Mouse (Mus musculus) midbrain, embryonic 16.5 days (tissue): ENCODE results near the gene Polr3b. TPM values are rescaled to one million over a fixed set of nuclear protein-coding genes. Genes with fewer than 3 reads are reported as not detected.
A peak's percentile ranks its signal among the peaks of the same experiment; 100 is the strongest.

Source experiments
- ATAC-seq: fragments of 200-750 bp; cut with Nextera tagmentation; 2 replicates; pipeline ENCODE4 v1.8.0; 2017; ENCODE audit warnings: moderate TSS enrichment
- H3K27ac ChIP-seq: fragments of 300-500 bp; sonication (generic); 2 replicates; pipeline ENCODE4 v1.5.1; 2014; ENCODE audit warnings: mild to moderate bottlenecking, low read length, mixed read lengths
- H3K27me3 ChIP-seq: fragments of 300-500 bp; sonication (generic); 2 replicates; pipeline ENCODE4 v1.6.1; 2014; ENCODE audit warnings: low read depth, low read length, mixed read lengths; ENCODE audit not compliant: control insufficient read depth, insufficient read depth
- H3K36me3 ChIP-seq: fragments of 300-500 bp; sonication (generic); 2 replicates; pipeline ENCODE4 v1.6.1; 2014; ENCODE audit warnings: mild to moderate bottlenecking, low read length, moderate library complexity, mixed read lengths; ENCODE audit not compliant: control insufficient read depth, insufficient read depth
- H3K4me1 ChIP-seq: fragments of 300-500 bp; sonication (generic); 2 replicates; pipeline ENCODE4 v1.6.1; 2014; ENCODE audit warnings: mild to moderate bottlenecking, low read length, mixed read lengths; ENCODE audit not compliant: control insufficient read depth, insufficient read depth
- H3K4me2 ChIP-seq: fragments of 300-500 bp; sonication (generic); 2 replicates; pipeline ENCODE4 v1.6.1; 2014; ENCODE audit warnings: mild to moderate bottlenecking, low read length, mixed read lengths
- H3K4me3 ChIP-seq: fragments of 300-500 bp; sonication (generic); 2 replicates; pipeline ENCODE4 v1.5.1; 2014; ENCODE audit warnings: low read depth, mild to moderate bottlenecking, low read length, moderate library complexity, mixed read lengths
- H3K9ac ChIP-seq: fragments of 300-500 bp; sonication (generic); 2 replicates; pipeline ENCODE4 v1.6.1; 2014; ENCODE audit warnings: low read depth, low read length, mixed read lengths
- H3K9me3 ChIP-seq: fragments of 300-500 bp; sonication (generic); replicated peaks from 2 replicates; pipeline ENCODE4 v1.6.1; 2014; ENCODE audit warnings: mild to moderate bottlenecking, low read length, mixed read lengths; ENCODE audit not compliant: control insufficient read depth, poor library complexity, severe bottlenecking
- WGBS: fragments of 180-500 bp; shearing (Covaris S2); extraction: QIAGEN DNeasy Blood & Tissue Kit; methylation state at CpG from one replicate; pipeline ENCODE4 v1.1.7; 2014; 5-methylcytosine and 5-hydroxymethylcytosine counted together
- polyA plus RNA-seq: library from polyadenylated mRNA; unstranded; fragments of >200 nt; fragmentation: Nextera tagmentation; extraction: Ambion mirVana; gene quantifications from 2 replicates; pipeline ENCODE4 v1.2.1, GENCODE M21; 2015

Gene Polr3b
- polyA plus RNA-seq, 1 experiment from 2014 or later, result 13.9 TPM

DNA sequence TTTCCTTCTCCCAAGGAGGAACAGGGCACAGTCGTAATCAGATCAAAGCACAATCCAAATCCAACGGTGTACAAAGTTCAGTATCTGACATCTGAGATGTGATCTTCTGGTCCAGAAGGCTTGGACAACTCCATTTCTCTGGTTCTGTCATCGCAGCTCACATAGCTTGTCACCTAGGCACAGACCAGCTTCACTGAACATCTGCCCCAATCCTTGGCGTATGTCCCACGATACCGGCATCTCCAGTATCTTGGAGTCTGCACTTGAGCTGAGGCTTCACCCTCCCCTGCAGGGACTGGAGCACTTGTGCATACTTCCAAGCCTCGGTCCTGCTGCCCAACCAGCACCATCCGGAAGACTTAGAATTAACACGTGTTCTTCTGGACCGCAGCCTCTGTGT is 14.6 kb downstream of the Polr3b start:
- Histone ChIP-seq H3K27ac (no peak overlapping the region), H3K36me3 (peaks cover 22% of the 10 kb centered on the region), H3K4me1 (no peaks in the 10 kb centered on the region), H3K4me3 (no peak overlapping the region), H3K9me3 (no peaks in the 10 kb centered on the region), H3K27me3 (no peaks in the 10 kb centered on the region), H3K9ac (no peak overlapping the region), H3K4me2 (no peak overlapping the region)
- whole genome bisulfite sequencing, result 94% methylated on average over 10 of the region's 10 CpGs
- ATAC-seq, result no peak

DNA sequence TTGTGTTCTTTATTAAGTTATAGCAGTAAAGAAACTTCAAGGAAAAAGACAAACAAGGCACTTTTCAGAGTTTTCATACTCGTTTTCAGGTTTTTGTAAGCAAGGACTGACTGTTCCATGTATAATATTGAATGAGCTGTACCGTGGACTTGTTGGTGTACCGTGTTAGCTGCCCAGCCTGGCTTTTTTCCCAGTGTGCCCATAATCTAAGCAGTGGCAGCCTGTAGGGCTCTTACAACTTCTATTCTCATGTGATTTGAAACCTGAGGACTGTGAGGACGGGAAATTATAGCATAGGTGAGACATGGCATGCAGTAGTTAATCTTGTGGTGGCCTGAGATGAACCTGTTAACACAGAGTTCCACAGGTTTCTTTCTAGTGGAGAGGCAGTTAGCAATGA is 16.3 kb downstream of the Polr3b start:
- H3K9ac ChIP-seq, result no peak overlapping the region
- ATAC-seq, result no peak
- H3K4me1 ChIP-seq, result no peaks in the 10 kb centered on the region
- H3K9me3 ChIP-seq, result no peaks in the 10 kb centered on the region
- H3K27ac ChIP-seq, result no peak overlapping the region
- H3K4me2 ChIP-seq, result no peak overlapping the region
- WGBS, result 89% methylated on average over 4 of the region's 4 CpGs
- H3K36me3 ChIP-seq, result peaks cover 14% of the 10 kb centered on the region
- no peak overlapping the region for H3K4me3 ChIP-seq
- no peaks in the 10 kb centered on the region for H3K27me3 ChIP-seq

DNA sequence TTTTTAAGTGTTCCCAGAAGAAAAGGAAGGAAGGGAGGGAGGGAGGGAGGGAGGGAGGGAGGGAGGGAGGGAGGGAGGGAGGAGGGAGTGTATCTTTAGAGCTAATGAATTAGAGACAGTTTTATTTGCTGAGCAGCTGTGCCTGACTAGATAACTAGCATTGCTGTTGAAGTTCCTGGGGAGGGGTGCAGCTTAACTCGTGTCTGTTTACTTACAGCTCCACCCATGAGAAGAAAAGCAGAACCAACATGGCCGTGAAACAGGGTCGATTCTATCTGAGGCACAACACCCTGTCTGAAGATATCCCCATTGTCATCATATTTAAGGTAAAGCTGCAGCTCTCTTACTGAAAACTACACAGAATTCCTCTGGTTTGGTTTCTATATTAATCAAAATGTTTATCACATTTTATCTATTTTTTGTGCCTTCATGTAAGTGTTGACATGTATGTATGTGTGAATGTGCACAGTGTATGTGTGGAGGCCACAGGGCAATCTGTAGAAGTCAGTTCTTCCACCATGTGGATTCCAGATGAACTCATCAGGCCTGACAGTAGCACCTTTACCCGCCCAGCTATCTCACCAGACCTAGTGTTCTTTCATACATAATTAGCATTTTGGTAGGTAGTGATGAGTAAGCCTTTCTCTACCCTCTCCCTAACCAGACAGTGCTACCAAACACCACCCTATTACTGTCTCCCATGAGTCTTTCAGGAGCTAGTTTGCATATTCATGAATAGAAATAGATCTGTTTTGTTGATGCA is 17.6 kb downstream of the Polr3b start:
- H3K36me3 ChIP-seq, result peaks cover 12% of the 10 kb centered on the region
- no peaks in the 10 kb centered on the region for H3K27me3 ChIP-seq
- WGBS, result 85% methylated on average over 4 of the region's 4 CpGs
- H3K4me3 ChIP-seq, result no peak overlapping the region
- no peaks in the 10 kb centered on the region for H3K9me3 ChIP-seq
- no peak overlapping the region for H3K4me2 ChIP-seq
- no peaks in the 10 kb centered on the region for H3K4me1 ChIP-seq
- no peak overlapping the region for H3K27ac ChIP-seq
- ATAC-seq, result no peak
- H3K9ac ChIP-seq, result no peak overlapping the region

DNA sequence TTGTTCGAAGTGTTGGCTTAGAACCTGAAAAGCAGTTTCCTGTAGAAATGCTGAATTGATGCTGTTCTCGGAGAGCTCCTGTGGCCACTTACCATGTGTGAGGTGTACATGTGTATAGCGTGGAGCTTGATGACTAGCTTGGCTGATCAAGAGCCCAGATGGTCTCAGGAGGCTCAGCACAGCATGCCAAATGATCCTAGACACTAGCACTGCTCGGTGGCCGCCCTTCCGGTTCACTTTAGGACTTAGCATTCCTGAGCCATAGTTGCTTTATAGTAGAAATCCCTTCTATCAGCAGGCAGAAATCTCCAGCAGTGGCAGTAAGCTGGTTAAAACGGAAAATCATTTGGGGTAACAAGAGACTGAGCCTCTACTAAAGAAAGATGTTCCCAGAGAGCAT is 18.8 kb downstream of the Polr3b start:
- Histone ChIP-seq H3K4me2 (no peak overlapping the region), H3K27me3 (no peaks in the 10 kb centered on the region), H3K9me3 (no peaks in the 10 kb centered on the region), H3K9ac (no peak overlapping the region), H3K4me1 (no peaks in the 10 kb centered on the region), H3K27ac (no peak overlapping the region), H3K4me3 (no peak overlapping the region), H3K36me3 (peaks cover 10% of the 10 kb centered on the region)
- ATAC-seq, result no peak
- WGBS, result 57% methylated on average over 7 of the region's 7 CpGs

DNA sequence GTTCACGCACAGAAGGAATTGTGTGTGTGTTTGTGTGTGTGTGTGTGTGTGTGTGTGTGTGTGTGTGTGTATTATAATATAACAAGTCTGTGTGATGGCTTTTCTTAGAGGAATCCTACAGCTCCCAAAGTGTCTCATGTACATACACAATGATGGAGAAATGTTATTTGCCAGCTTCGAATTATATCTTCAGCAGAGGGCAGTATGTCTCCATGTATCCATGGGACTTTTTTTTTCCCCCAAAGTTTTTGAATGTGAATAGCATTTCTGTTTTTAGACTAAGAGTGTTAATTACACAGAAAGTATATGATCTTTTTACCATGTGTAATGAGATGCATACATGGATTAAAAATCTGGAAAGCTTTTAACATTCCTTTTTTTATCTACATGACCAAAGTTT is 19.5 kb downstream of the Polr3b start:
- H3K4me1 ChIP-seq, result no peaks in the 10 kb centered on the region
- H3K36me3 ChIP-seq, result peaks cover 10% of the 10 kb centered on the region
- H3K4me3 ChIP-seq, result no peak overlapping the region
- H3K9ac ChIP-seq, result no peak overlapping the region
- 80% methylated on average over 2 of the region's 2 CpGs for WGBS
- no peak overlapping the region for H3K4me2 ChIP-seq
- no peaks in the 10 kb centered on the region for H3K9me3 ChIP-seq
- no peak overlapping the region for H3K27ac ChIP-seq
- no peak for ATAC-seq
- H3K27me3 ChIP-seq, result no peaks in the 10 kb centered on the region

DNA sequence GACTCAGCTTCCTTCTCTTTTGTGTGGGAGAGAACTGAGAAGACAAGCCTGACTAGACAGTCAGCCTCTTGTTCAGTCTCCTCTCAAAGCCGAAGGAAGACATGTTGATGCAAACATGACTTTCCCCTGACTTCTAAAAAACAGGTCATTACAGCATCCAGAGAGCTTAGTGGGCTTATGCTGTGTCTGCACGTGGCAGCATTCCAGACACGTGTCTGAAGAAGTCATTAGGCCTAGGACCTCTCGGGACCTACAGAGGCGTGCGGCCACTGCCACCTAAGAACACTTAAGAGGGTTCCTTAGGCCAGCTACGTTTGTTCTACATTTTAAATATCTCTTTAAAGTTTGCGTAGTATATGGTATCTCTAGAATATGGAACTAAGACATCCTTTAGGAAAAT is 23.8 kb downstream of the Polr3b start:
- 73% methylated on average over 8 of the region's 8 CpGs for WGBS
- Histone ChIP-seq H3K4me2 (no peak overlapping the region), H3K9me3 (no peaks in the 10 kb centered on the region), H3K36me3 (peaks cover 14% of the 10 kb centered on the region), H3K27me3 (no peaks in the 10 kb centered on the region), H3K4me3 (no peak overlapping the region), H3K27ac (no peak overlapping the region), H3K9ac (no peak overlapping the region), H3K4me1 (no peaks in the 10 kb centered on the region)
- ATAC-seq, result no peak

DNA sequence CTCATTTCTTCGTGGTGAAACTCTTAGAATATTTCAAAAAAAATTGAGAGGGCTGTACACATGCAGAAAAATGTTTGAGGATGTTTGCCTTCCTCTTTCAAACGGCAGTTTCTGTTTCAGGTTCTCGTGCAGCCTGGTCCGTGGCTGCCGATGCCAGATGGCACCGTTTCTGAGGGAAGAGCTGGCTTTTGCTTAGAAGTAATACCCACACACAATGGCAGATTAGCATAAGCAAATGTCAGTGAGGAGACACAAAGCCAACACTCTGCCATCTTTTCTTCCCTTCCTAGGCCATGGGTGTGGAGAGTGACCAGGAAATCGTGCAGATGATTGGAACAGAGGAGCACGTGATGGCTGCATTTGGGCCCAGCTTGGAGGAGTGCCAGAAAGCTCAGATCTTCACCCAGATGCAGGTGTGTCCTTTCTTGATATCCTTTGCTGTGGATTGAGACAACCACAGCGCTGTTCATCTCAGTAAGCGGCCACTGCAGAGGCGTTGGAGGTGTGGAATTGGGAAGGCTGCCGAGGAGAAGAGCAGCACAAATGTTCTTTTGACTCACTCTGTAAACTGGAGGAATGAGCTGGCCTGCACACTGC is 24.5 kb downstream of the Polr3b start:
- ATAC-seq, result 0 out of 2 replicates have a peak, but pooled peaks have one; percentile 45
- Histone ChIP-seq H3K9me3 (no peaks in the 10 kb centered on the region), H3K36me3 (peaks cover 14% of the 10 kb centered on the region), H3K27me3 (no peaks in the 10 kb centered on the region), H3K4me1 (no peaks in the 10 kb centered on the region), H3K4me3 (no peak overlapping the region), H3K4me2 (no peak overlapping the region), H3K9ac (no peak overlapping the region), H3K27ac (no peak overlapping the region; the same call in 1 of the 2 replicates)
- WGBS, result 62% methylated on average over 12 of the region's 12 CpGs

DNA sequence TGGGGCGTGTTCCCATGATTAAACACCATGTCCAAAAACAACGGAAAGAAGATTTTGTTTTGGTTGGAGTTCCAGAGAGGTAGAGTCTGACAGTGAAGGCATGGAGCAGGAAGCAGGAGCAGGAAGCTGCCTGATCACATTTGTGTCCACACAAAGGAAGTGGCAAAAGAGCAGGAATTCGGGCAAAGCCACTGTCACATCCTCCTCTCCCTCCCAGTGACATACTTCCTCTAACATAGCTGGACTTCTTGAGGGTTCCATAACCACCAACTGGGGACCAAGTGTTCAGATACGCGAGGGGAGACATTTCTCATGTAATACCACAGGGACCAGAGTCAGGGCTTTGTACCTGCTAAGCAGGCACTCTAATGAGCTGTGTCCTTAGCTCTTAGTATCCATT is 25.2 kb downstream of the Polr3b start:
- no peak overlapping the region for H3K4me3 ChIP-seq
- no peak overlapping the region for H3K4me2 ChIP-seq
- H3K9ac ChIP-seq, result no peak overlapping the region
- H3K4me1 ChIP-seq, result no peaks in the 10 kb centered on the region
- WGBS, result 88% methylated on average over 5 of the region's 5 CpGs
- H3K27me3 ChIP-seq, result no peaks in the 10 kb centered on the region
- no peak overlapping the region for H3K27ac ChIP-seq
- peaks cover 14% of the 10 kb centered on the region for H3K36me3 ChIP-seq
- ATAC-seq, result no peak
- no peaks in the 10 kb centered on the region for H3K9me3 ChIP-seq

DNA sequence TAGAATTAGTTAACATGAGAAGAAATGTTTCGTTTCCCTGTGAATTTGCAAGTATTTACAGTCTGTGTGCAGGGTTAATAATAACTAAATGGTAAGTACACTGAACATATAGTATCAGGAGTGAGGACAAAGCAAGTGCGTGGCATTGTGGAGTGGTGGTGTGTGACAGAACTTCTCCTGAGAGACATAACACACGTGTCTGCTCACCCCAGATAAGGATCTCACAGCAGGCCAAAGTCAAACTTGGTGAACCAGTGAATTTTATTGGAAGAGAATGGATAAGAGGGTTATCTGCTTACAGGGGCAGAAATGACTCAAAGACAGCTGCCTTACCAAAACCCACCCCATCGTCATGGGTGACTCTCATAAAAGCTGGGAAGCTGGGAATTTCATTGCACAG is 26.8 kb downstream of the Polr3b start:
- Histone ChIP-seq H3K4me1 (no peaks in the 10 kb centered on the region), H3K9me3 (no peaks in the 10 kb centered on the region), H3K27me3 (no peaks in the 10 kb centered on the region), H3K4me2 (no peak overlapping the region), H3K27ac (no peak overlapping the region), H3K9ac (no peak overlapping the region), H3K36me3 (peaks cover 23% of the 10 kb centered on the region), H3K4me3 (no peak overlapping the region)
- no peak for ATAC-seq
- 80% methylated on average over 4 of the region's 4 CpGs for WGBS
